Mouse (Mus musculus) retina, adult 2 months (tissue): ENCODE measurements around the gene Robo2.
"Not testable (repeated sequence)": the region's sequence is repeated elsewhere in the genome, so short reads cannot be mapped to it uniquely, and the experiment has no call there.

Experiments used
- DNase-seq: peaks from one replicate; pipeline ENCODE4 v3.0.0-alpha.2; 2012; ENCODE audit warnings: low read depth, low spot score

Gene Robo2

DNA sequence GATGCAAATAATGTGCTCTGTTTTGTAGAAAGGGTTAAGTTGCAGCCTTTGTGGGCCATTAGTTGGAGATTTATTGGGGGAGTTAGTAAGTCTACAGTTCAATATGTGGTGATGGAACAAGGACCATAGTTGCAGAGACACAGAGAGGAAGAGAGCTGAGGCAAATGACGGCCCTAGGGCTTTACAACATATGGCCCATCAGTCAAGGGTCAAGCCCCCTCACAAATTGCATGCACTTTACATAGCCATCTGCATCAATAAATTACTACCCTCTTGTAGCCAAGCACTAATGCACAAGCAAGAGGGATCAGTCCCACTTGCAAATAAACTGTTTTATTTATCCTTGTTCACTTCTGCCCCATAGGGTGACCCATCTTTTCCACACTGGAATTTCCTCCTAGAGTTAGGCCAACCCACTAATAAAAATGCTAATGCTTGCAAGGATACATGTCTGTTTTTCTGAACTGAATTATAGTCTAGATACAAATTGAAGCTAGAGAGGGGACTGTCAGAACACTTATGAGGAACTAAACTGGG, 194.7 kb downstream of the Robo2 start:
- DNase-seq = no peak

DNA sequence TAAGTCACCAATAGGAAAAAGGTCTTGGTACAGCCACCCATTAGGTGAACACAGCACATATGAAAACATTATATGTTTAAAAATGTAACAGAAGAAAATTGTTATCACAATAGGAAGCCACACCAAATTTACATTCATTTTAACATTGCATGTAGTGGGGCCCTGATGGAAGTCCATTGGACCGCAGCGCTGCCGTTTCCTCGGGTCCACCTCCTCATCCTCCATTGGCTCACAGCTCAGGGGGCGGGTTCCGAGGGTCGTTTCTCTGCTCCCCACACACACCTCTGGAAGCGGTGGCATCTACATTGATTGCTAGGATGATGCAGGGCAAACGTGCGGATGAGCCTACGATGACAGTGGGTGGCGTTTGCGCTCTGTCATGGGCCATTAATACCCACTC, 195.8 kb downstream of the Robo2 start:
- DNase-seq = no peak

DNA sequence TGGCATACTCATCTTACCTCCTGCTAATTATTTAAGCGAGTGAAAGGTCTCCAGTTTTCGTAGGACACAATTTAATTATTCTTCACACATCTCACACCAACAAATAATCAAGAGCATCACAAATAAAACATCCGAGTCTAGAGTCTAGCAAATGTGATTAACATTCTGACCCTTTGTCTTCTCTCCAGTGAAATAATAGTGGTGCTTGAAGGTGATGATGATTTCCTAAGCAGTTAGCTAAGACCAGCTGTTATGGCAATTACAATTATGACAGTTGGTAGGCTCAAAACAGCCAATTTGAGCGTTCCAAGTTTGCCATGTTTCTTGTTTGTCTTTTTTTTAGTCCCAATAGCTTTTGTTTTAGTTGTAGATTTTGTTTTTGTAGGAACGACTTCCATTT, 210.9 kb downstream of the Robo2 start:
- DNase-seq = no peak

DNA sequence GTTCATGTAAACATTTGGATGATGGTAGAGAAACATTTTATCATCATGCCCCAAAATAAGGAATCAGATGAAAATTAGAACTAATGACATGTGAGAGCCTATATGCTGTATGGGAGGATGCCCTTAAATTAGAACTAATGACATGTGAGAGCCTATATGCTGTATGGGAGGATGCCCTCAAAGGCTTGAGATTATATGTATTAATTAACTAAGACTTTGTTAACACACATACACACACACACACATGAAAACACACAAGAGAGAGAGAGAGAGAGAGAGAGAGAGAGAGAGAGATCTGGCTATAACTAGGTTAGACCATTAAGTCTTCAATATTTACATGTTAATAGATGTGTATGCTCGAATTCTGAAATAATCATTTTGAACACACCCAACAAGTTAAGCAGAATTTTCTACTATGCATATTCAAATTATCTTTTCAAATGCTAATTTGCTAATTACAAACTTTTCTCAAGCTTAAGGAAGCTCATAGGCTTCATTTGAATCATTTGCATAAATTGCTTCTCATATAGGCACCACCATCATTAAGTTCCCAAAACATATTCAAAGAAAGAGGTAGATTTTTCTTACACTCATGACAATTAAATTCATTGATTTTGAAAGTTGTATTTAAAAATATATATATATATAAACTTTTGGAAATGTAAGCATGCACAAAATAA, 211.5 kb downstream of the Robo2 start:
- no peak for DNase-seq

DNA sequence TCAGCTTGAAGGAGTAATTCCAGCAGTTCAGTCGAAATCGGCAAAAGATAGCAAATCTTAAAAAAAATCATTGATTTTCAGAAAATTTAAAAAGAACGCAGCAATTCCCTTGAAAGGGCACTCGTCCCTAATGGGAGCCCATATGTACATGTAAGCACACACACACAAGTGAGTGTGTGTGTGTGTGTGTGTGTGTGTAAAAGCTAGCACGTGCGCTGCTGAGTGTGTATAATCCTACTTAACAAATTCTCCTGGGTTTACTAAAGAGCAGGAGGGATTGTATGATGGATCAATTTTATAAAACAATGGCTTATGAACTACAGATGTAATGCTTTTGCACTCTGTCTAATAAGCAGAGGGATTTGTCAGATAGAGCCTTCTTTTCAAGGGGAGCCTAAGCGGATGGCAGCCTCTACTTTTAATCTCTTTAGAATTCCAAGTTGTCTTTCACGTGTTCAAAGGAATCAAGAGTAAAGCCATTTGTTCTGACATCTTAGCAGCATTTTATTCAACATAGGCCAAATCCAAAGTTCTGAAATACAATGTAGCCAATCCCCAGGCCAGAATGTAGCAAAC, 218.6 kb downstream of the Robo2 start:
- no peak for DNase-seq

DNA sequence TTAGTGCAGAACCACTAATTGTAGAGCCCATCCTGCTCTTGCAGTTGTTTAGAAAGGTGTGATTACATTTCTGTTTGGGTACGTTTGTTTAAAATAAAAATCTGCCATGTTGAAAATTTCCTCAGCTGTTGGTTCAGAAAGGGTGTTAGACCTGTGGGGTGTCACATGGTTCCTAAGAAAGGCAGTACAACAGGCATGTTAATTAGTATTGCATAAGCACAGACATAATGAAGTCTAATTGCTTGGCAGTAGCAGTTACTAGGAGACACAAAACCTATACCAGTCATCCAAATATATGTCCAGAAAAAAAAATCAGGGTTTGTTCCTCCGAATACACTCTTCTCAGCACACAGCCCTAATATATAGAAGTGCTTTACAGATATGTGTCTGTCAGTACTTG, 220.0 kb downstream of the Robo2 start:
- DNase-seq = no peak

DNA sequence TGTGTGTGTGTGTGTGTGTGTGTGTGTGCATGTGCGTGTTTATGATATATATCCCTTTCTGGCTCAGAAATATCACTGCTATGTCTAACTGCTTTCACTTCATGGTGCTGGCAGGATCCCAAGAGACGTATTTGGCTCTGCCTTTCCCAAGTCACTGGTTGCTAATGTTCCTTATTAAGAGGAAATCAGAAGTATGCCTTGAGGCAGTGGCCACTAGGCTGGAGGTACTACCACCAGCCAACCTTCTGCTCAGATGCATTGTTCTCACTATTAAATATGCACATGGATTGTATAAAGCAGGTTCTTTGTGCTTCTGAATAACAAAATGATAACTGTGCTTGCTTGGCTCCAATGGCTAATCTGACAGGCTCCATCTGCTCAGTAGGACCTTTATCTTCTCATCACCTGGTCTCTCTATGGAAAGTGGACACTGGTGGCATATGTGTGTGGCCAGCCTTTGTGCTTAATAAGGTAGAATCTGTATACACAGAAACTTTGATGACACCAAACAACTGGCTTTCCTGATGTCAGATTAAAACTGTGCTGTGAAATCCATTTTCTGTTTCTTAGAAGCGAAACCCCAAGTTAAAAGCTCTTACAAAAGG, 229.0 kb downstream of the Robo2 start:
- no peak for DNase-seq

DNA sequence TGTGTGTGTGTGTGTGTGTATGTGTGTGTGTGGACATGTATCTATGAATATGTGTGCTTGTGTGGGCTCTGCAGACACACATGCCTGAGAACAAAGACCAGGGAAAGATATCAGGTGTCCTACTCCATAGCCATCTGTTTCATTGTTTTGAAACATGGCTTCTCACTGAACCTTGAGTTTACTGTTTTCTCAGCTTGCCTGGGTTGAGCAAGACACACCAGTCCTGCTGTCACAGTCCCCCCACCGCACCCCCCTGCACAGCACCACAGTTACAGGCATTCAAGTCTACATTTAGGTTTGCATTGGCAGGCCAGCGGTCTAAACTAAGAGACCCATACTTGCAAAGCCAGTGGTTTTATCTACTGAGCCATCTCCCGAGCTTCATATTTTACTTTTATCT, 239.0 kb downstream of the Robo2 start:
- DNase-seq = no peak

DNA sequence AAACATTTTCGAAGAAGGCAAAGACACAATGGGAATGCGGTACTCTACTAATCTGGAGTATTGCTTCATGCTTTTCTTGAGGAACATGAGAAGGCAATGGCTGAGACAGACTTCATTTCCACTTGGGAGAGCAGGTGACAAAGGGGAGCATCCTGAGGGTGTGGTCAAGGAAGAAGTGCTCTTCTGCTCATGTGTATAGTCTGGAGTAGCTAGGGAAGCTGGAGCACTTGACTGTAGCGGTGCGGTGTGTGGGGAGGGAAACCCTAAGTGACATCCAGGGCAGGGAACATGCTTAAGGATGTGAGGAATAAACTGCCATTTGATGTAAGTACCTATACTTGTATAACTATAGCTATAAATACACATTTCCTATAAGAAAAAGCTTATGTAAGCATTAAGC, 242.0 kb downstream of the Robo2 start:
- no peak for DNase-seq

DNA sequence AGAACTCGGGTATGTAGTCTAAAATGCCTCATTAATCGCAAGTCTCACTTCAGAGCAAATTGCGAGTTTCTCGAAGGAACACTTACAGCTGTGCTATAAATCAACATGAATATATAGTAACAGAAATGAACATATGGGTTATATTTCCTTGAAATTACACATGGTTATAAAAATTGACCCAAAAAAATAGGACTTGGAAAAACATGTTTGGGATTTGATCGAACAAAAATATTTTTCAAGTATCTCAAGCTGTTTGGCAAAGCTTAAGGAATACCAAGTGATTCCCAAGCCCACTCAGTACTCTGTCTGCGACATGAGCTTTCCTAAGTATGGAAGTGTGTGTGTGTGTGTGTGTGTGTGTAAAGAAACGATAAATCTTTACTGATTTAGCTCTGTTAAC, 242.5 kb downstream of the Robo2 start:
- no peak for DNase-seq

DNA sequence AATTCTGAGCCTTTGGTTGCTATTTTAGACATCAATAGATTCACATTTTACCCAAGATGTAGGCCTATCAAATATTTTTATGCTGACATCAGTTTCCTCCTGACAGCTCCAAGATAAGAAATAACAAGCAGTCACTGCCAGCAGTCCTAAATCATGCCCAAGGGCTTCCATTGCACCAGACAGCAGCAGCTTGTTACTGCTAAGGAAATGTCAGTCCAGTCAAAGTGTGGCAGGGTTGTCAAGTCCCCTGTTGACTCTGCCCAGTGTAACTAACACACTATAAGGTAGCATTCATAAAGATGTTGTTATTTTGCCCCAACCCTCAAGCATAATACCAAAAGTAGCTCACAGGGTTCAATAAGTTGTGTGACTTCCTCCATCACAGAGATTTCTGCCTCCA, 243.8 kb downstream of the Robo2 start:
- DNase-seq = no peak

DNA sequence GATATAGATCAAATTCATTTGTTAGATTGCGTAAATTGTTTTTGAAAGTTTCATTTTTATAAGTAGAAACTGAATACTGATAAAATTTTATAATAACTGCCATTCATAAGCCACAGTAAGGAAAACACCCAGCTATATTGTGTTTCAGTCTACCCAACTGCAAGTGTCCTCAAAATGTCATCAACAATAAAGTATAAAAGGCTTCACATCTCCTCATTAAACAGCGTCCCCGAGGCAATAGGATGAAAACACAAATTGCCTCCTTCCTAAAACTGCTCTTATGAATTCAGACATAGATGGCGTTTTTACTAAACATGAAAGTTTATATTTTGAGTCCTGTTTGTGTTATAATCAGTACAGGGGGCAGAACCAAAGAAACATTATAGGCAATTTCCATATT, 249.6 kb downstream of the Robo2 start:
- DNase-seq = peak; percentile 9

DNA sequence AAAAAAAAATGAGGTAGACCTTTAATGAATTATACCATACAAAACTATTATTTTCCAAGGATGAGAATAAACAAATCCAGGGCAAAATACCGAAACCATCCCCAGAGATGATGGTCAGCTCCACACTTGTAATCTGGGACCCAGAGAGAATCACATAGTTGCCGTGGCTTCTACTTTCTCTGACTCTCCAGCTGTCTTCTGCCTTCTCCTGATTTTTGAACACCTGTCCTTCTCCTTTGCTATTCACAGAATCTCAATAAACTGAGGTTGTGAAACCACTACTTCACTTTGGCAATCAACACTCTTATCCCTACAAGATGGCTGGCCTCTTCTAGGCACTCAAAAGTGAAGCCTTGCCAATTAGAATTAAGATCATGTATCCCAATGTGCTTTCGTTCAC, 252.4 kb downstream of the Robo2 start:
- DNase-seq = no peak

DNA sequence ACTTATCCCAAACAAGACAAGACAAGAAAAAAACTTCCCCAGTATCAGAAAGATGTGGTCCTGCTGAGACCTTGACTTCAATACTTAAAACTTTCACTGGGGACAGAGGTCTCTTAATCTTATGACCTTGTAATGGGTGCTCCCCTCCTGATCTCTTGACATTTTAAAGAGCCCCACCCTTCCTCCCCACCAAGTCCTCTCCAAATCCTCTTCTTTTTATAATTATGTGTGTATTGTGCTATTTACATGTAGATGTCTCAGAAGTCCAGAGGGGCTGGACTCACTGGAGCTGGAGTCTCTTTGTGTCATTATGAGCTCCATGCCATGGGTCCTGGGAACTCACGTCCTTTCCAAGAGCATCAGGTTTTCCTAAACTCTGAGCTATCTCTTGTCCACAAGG, 275.4 kb downstream of the Robo2 start:
- DNase-seq = no peak

DNA sequence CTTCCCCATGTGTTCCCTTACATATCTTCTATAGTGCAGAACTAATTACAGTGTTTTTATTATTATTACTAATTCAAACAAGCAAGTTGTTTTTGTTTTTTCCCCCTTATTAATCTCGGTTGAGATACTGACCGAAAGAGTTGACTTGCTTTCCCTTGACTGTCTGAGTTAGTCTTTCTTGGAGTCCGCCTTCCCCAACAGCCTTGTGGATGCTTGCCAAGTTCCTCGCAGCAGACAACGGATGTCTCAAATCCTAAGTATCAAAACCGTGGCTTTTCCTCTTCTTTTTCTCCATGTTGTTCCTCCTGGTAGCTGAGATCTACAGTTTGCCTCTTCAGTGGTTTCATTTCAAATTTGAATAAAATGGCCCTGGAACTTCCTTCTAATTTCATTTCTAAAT, 278.8 kb downstream of the Robo2 start:
- no peak for DNase-seq

DNA sequence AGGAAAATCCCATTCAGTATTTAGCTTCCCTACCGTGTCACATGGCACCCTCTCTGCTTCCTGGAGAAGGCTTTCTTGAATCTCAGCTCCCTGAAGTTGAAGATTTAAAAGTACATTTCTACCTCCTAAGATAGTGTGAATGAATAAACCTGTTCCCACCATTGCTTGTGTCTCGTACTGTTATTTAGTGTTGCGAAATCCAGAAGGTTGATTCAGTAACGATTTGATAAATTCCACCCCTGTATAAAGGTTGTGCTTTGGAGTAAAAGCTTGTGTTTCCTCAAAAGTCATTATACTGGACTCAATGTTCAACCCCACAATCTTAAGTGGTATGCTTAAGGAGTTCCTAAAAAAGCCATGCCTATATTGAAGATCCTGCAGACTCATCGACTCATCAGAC, 280.3 kb downstream of the Robo2 start:
- no peak for DNase-seq

DNA sequence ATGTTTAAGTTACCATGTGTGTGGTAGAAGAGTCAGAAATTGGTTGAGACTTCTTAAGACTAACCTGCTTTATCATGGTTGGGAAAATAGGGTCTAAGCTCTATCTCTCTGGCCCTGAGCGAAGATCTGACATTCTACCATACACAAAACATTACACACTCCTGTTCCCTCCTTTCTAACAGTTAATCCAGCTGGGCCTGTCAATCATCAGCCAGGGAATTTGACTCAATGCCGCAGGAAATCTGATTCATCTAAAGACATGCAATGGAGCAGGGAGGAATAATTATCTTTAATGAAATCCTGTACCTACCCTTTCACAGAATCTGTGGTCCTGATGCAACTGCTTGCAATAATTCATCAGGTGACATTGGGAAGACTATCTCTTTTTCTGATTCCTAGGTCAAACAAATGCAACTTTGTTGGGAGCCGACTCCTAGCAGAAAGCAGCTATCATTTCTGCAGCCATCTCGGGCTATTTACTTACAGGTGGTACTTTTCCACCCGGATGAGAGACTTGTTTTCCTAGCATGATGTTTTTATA, 283.1 kb downstream of the Robo2 start:
- no peak for DNase-seq

DNA sequence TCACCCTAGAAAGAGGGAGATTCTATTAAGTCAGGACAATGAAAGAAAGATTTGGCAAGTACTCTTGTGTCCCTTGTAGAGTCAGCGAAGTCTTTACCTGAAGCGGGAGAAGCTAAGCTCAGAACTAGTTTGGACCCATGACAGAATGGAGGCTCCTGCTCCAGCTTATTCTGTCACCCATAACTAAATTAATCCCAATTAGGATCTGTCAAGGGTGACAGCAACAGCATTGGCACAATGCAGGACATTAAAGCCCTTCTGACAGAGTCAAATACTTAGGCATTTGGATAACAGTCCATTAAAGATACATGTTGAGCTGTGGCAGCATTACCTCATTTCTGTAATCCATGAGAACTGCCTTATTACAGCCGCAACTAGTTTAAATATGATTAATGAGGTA, 298.5 kb downstream of the Robo2 start:
- DNase-seq = no peak

DNA sequence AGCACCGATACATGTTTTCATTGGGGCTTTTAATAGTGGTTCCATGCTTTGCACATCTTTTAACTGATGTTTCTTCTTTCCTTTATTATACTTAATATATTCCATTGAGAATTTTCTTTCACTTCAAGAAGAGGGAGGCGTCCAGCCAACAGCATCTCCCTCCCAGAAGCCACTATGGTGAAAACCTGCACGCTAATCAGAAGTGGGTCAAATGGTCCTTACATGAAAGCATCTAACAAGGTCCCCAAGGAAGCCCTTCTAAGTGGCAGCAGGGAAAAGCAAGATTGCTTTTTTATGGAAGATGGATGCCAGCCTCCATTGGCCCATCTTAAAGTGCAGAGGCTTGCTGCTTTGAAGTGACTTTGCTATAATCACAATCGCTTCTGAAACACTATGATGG, 300.5 kb downstream of the Robo2 start:
- no peak for DNase-seq

DNA sequence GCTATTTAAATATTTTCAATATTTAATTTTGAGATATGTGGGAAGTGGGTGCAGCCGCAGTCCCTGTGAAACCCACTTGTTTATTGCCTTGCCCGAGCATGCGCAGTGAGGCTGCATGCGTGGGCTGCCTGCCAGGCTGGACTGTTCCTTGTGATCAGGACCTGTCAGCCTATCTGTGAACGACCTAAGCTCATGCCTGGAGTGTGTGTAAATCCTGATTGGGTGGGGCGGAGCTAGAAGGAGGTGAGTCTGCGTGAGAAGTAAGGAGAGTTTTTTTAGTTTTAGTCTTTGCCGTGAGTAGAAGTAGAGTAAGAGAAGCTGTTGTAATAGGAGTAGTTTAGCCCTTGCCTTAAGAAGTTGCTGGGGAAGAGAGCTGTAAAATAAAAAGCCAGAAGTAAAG, 307.2 kb downstream of the Robo2 start:
- DNase-seq = not testable (repeated sequence)

DNA sequence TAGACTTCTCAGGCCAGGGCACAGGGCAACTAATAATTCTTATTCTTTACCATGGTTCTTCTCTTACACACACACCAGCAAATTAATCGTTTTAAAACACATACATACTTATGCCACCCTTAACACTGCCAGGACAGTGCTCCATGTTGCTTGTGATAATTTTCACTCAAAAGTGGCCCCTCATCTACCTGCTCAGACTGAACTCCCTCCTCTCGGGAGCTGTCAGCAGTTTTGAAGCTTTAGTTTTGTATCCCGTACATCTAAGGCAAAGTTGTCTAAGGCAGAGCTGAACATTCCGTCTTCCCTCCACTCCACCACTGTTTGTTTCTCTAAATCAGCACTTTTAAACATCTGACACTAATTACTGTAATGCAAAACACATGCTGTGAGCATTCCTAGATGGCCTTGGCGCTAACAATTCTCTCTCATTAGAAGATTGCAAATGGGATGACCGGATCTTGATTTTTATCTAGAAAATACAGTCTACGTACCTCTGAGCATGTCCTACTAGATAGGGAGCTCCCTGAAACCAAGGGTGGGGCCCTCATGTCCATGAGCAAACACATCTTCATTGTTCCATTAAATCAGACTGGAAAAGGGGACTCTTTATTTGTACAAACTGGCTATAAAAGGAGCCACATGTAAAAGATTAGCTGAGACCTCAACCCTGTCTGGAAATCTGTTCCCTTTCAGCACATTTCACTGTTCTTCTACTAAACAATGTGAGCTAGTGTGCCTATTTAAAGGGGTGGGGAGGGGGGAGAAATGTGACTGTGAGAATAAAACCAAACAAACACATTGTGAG, 318.4 kb downstream of the Robo2 start:
- no peak for DNase-seq

DNA sequence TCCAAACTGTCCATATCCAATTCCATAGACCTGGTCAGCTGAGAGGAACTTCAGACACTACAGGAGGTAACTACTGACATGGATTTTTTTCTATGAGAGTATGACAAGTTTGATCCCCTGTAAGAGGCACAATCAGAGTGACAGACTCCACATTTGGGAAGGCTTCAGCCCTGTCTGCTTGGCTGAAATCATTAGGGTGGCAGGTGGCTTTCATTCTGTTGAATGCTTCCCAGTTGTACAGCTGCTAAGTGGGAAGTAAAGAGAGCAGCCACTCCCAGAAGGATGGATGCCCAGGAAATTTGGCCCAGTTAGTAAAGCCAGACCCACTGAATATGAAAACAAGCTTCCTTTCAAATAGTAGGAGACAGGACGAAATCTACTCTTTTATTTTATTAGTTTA, 321.7 kb downstream of the Robo2 start:
- no peak for DNase-seq
